Mouse (Mus musculus) olfactory bulb, adult 2 months (tissue): ENCODE data around the gene Cdc14b.

Experiments used
- CTCF ChIP-seq: fragments of 200-500 bp; IDR thresholded peaks from 2 replicates; pipeline ENCODE4 v1.5.1; 2012; ENCODE audit warnings: low read depth, mild to moderate bottlenecking, low read length, moderate library complexity; ENCODE audit not compliant: insufficient read depth
- POLR2A ChIP-seq: fragments of 200-500 bp; IDR thresholded peaks from 2 replicates; pipeline ENCODE4 v1.6.1; 2012; ENCODE audit warnings: mild to moderate bottlenecking, low read depth, low read length, moderate library complexity; ENCODE audit not compliant: insufficient read depth

GRCm38 (mm10) chr13:64185586-64185985, 89.5 kb downstream of the Cdc14b start:
- TF ChIP-seq CTCF: no peak
- TF ChIP-seq POLR2A: no peak
